Mouse (Mus musculus) layer of hippocampus, adult 2 months (tissue): Measurements from ENCODE around the gene Tbk1. TPM values are rescaled to one million over a fixed set of nuclear protein-coding genes. Genes with fewer than 3 reads are reported as not detected.

ENCODE experiments used
- DNase-seq, 2 experiments: peaks; one replicate each; pipeline ENCODE4 v3.0.0; 2022; ENCODE audit warnings: low spot score in 2 of 2
- H3K27ac ChIP-seq: fragments of 200-600 bp; 2 replicates; pipeline ENCODE4 v1.8.1; 2022
- H3K4me3 ChIP-seq: fragments of 200-600 bp; 2 replicates; pipeline ENCODE4 v1.8.1; 2022; ENCODE audit warnings: mild to moderate bottlenecking
- CTCF ChIP-seq: fragments of 200-600 bp; conservative IDR thresholded peaks from 2 replicates; pipeline ENCODE4 v1.8.1; 2022; ENCODE audit warnings: antibody characterized with exemption, mild to moderate bottlenecking, moderate library complexity
- total RNA-seq, 2 experiments: library from RNA; stranded (reverse); gene quantifications; 2 replicates each; pipeline ENCODE4 v1.2.3; 2021

Gene Tbk1
- total RNA-seq, 2 experiments from 2014 or later: 49.3 to 55.6 TPM

DNA sequence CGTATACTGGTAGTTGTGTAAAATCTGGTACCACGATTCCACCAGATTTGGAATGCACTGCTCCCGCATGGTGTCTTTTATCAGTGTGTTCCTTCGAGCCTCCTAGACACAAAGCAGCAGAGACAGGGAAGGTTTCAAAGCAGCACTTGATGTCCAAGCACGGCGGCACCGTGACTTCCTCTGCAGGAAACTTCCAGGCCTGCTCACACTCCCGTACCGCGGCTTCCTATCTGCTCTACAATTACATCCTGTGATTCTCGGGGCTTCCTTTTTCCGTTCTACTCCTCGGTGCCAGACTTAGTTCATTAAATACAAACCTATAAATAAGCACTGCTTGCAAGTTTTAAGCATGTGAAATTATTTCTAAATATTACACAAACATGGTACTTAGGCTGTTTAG is 27.0 kb upstream of the Tbk1 start:
- no peak for TF ChIP-seq CTCF
- DNase-seq: no peak
- H3K4me3 ChIP-seq: no peak overlapping the region
- no peak overlapping the region for H3K27ac ChIP-seq

GRCm38 (mm10) chr10:121612448-121612847 is 25.9 kb upstream of the Tbk1 start:
- DNase-seq: no peak
- Histone ChIP-seq H3K27ac (no peak overlapping the region), H3K4me3 (no peak overlapping the region)
- TF ChIP-seq CTCF: no peak

GRCm38 (mm10) chr10:121611587-121611986 is 25.0 kb upstream of the Tbk1 start:
- no peak for DNase-seq
- Histone ChIP-seq H3K4me3 (no peak overlapping the region), H3K27ac (no peak overlapping the region)
- TF ChIP-seq CTCF: no peak

- no peak for TF ChIP-seq CTCF
- H3K4me3 ChIP-seq: no peak overlapping the region
- H3K27ac ChIP-seq: no peak overlapping the region
- DNase-seq: no peak
Measured at GRCm38 (mm10) chr10:121608177-121608576, 21.6 kb upstream of the Tbk1 start.

DNA sequence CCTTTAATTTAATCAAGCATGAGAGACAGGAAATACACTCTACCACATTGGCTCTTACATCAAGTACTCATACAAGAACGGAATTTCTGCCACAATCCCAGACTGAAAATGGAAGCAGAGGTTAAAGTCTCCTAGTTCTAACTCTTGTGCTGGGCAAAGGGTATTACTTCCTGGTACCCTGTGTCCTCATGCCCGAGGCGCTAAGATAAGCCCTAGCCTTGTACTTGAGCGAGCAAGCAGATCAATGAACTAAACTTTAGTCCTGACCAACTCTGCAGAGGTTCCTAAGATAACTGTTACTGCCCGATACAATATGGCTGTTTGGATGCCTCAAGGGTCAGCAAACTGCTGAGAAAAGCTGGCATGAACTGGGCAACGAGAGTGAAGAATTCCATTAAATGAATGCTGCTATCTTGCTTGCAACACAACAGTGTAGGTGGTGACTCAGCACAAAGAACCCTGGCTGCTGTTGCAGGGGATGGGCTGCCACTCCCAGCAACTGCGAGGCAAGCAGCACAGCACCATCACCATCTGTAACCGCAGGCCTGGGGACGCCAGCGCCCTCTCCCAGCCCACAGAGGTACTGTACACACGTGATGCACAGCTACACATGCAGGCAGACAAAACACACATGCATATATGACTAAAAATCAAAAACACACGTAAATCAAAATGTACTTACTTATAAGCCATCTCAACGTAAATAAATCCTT is 18.2 kb upstream of the Tbk1 start:
- peak; percentile 30 for TF ChIP-seq CTCF

GRCm38 (mm10) chr10:121603556-121603955 is 17.0 kb upstream of the Tbk1 start:
- no peak overlapping the region for H3K27ac ChIP-seq
- no peak for TF ChIP-seq CTCF
- DNase-seq: no peak

More for the DNA sequence above, 18.2 kb upstream of the Tbk1 start:
- H3K27ac ChIP-seq: no peak overlapping the region
- H3K4me3 ChIP-seq: no peak overlapping the region
- DNase-seq: no peak

GRCm38 (mm10) chr10:121601272-121601671 is 14.7 kb upstream of the Tbk1 start:
- DNase-seq: no peak
- H3K27ac ChIP-seq: no peak overlapping the region
- TF ChIP-seq CTCF: no peak
- H3K4me3 ChIP-seq: no peak overlapping the region

More at GRCm38 (mm10) chr10:121603556-121603955, 17.0 kb upstream of the Tbk1 start:
- H3K4me3 ChIP-seq: no peak overlapping the region

DNA sequence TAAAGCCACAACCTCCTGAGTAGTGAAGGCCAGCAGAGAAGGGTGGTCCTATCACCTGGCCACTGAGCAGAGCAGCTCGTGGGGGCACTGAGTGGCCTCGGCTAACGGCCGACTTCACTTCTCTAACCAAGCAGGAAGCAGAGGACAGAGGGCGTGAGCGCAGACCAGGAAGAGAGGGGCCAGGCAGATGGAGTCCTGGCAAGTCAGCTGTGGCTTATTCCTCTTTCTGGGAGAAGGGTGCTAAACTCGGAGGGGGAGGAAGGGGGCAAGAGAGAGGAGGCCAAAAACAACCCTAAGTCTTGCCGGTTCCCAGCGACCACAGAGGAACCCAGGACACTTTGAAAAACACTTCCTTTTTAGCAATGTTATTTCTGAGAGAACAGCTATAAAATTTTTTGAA is 10.0 kb upstream of the Tbk1 start:
- Histone ChIP-seq H3K4me3 (no peak overlapping the region), H3K27ac (0 out of 2 replicates have a peak overlapping the region, but pooled peaks have one; percentile 14)
- no peak for DNase-seq
- no peak for TF ChIP-seq CTCF

DNA sequence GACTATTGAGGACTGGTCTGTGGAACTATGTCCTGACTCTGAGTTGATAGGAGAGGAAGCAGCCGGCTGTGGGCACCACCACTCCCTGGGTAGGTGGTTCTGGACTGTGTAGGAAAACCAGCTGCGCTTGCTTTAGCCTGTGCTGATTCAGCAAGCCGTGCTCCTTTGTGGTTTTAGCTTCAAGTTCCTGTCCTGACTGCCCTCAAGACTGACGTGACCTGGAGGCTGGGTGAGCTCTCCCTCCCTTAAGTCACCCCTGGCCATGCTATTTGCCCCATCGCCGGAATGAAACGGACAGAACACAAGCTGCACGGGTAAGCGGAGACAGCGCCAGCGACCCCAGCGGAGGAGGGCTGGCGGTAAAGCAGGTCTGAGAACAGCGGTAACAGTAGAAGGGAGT is 4.5 kb upstream of the Tbk1 start:
- Histone ChIP-seq H3K4me3 (no peak overlapping the region), H3K27ac (no peak overlapping the region)
- no peak for DNase-seq
- TF ChIP-seq CTCF: no peak

DNA sequence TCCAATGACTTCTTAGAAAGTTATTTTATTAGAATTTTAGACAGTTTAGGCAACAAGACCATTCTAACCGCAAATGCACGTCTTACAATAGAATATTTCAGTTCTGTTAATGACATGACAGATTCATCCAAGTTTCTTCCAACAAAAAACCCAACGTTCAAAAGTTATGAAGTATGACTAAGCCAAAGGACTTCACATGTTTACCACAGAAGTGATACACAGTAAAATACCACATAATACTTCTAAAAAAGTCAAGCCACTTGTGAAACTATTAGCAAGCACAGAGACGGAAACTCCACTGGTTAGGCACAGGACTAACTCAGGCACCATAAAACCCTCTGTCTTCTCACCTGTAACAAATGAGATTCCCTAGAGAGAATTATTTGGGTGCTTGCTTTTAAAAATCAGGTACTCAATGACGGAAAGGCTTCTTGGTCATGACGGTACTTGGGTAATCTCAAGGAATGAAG is 819 bp upstream of the Tbk1 start:
- no peak for DNase-seq
- H3K27ac ChIP-seq: peak overlapping the region; percentile 93
- TF ChIP-seq CTCF: no peak
- peak overlapping the region; percentile 81 for H3K4me3 ChIP-seq

DNA sequence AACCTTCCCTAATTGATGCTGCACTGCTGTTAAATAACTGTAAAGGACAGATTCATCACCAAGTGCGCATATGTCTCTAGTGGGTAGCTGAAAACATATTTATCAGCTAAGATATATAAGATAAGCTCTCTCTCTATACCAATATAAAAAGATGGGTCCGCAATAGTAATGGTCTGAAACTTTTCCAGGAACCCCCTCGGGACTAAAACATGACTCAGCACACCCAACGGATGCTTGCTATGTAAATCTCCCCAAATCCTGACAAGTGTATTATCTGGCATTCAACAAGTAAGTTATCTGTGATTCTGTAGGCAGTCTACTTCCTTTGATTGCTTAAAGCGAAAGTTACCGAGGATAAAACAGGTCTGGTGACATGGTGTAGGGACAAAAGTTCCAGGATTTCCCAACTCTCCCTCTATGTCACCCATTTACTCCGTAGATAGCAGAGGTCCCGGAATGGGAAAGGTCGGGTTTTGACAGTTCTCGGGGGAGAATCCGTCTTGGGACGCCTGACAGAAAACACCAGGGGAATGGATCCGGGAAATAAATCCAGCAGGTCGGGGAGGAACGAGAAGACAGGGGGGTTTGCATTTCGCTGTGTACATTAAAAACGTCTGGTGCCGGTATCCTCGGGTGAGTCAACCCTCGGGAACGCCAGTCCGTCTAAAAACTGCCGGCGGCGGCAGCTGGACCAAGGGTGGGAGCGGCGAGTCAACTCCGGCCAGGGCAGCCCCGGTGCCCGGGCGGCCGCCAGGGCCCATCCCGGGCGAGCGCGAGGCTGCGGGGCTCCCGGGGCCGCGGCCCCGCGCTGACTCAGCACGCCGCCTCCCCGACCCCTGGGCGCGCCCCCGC is 570 bp downstream of the Tbk1 start:
- DNase-seq: no peak
- Histone ChIP-seq H3K27ac (peak overlapping the region; percentile 93), H3K4me3 (peak overlapping the region; percentile 81)
- no peak for TF ChIP-seq CTCF

DNA sequence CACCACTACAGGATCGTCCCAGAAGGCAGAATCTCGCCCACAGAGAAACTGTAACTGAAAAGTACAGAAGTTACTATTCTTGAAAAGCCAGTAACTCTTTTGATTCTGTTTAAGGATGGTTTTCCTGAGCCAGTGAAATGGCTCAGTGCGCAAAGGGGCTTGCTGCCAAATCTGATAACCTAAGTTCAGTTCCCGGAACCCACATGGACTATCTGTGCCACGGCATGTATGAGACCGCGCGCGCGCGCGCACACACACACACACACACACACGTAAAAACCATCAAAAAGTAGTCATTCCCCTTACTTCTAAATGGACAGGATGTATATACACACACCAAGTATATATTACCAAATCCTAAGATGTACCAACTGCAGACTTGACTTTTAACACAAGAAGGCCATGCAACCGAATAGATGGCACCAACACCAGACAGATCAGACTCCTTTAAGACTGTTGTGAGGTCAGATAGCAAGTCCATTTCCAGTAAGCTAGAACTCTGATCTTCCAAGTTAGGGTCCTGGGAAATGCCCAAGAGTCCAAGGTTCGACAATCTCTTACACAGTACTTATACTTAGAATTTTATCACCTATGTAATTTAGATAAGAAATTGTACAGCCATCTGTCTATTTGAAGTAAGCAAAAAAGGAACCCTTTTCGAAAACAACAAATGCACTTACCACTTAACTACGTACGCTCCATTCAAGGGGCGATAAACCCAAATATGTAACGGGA is 1.4 kb downstream of the Tbk1 start:
- H3K4me3 ChIP-seq: peak overlapping the region; percentile 81
- DNase-seq: no peak
- TF ChIP-seq CTCF: no peak

GRCm38 (mm10) chr10:121584033-121584432 is 2.6 kb downstream of the Tbk1 start:
- Histone ChIP-seq H3K4me3 (no peak overlapping the region), H3K27ac (no peak overlapping the region)
- no peak for TF ChIP-seq CTCF
- no peak for DNase-seq

More for the DNA sequence above, 1.4 kb downstream of the Tbk1 start:
- H3K27ac ChIP-seq: no peak overlapping the region
